Mouse (Mus musculus) adrenal gland, adult 10 weeks (tissue): ENCODE data around the gene Gsc. TPM values are rescaled to one million over a fixed set of nuclear protein-coding genes. Genes with fewer than 3 reads are reported as not detected.

Source experiments
- polyA plus RNA-seq: library from polyadenylated mRNA; stranded (reverse); fragments of 350-450 nt; fragmentation: Illumina TruSeq; extraction: RNeasy Lipid Tissue Mini Kit (QIAGEN cat#74804); gene quantifications from one replicate; pipeline ENCODE4 v1.2.3, GENCODE M21; 2014; ENCODE audit warnings: low read depth, low replicate concordance

Gene Gsc
- not detected for polyA plus RNA-seq

DNA sequence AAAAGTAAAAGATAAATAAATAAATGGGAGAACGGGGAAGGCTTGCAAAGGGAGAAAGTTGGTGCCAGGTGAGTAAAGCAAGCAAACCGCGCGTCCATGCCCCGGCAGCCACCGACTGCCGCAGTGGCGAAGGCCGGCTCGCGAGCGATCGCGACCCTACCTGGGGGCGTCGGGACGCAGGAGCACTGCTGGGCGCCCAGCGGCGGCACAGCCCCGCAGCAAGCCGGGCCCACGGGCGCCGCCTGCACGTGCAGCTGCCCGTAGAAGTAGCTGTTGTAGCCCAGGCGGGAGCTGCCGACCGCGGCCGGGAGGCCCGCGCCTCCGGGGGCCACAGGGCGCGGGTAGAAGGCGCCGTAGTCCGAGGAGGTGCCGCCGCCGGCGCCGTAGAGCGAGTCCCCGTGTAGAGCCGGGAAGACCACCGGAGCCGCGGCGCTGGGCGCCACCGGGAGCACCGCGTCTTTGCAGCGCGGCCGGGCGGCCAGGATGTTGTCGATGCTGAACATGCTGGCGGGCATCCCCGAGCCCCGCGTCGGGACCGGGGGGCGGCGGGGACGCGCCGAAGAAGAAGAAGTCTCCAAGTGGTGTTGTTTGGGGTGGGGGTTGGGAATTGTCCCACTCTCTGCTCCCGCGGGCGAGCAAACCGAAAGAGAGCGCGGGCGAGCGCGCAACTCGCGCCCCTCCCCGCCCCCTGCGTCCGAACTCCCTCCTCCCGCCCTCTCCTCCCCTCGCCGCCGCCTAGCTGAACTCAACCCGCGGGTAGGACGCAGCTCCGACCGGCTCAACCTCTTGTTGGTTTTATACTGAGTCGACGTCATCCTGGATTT is at the start of gene Gsc:
Gene Gsc (minus strand): TSS at position 730 of the 824 bp plus-strand sequence.

Other genes with a start within 250 kb of the Gsc start
- 3.3 TPM for gene Serpina3g, start 237.1 kb downstream of the Gsc start, polyA plus RNA-seq
- gene Serpina3i, start 210.2 kb downstream of the Gsc start, polyA plus RNA-seq = not detected
- gene Serpina3j, start 158.8 kb downstream of the Gsc start, polyA plus RNA-seq = not detected
- 0.64 TPM for gene Serpina3k, start 134.8 kb downstream of the Gsc start, polyA plus RNA-seq
- gene Serpina3m, start 134.8 kb downstream of the Gsc start, polyA plus RNA-seq = not detected
- gene Serpina3n, start 66.6 kb downstream of the Gsc start, polyA plus RNA-seq = 2.9 TPM